Mouse (Mus musculus): ENCODE results near the gene Daglb. TPM values are rescaled to one million over a fixed set of nuclear protein-coding genes. Genes with fewer than 3 reads are reported as not detected.

Gene Daglb
- polyA plus RNA-seq, 1 experiment from 2014 or later: 8.1 TPM

- H3K27ac ChIP-seq: no peak overlapping the region
- H3K9ac ChIP-seq: no peak overlapping the region
- WGBS: 64% methylated on average over 3 of the region's 3 CpGs
- no peaks in the 10 kb centered on the region for H3K27me3 ChIP-seq
- H3K4me1 ChIP-seq: 0 out of 2 replicates have a peak, but pooled peaks cover 14% of the 10 kb centered on the region
- H3K36me3 ChIP-seq: peaks cover 39% of the 10 kb centered on the region
- H3K4me2 ChIP-seq: no peak overlapping the region
- no peak overlapping the region for H3K4me3 ChIP-seq
- no peak for ATAC-seq (ENCODE audit: borderline replicate concordance, extremely low read depth, low FRiP score, low TSS enrichment)
- no peaks in the 10 kb centered on the region for H3K9me3 ChIP-seq
Measured at GRCm38 (mm10) chr5:143504453-143504852, 40.1 kb downstream of the Daglb start.

GRCm38 (mm10) chr5:143505056-143505455 lies 40.7 kb downstream of the Daglb start:
- Histone ChIP-seq H3K27ac (no peak overlapping the region), H3K4me3 (no peak overlapping the region), H3K27me3 (no peaks in the 10 kb centered on the region), H3K4me2 (no peak overlapping the region), H3K9ac (no peak overlapping the region), H3K4me1 (0 out of 2 replicates have a peak, but pooled peaks cover 19% of the 10 kb centered on the region), H3K9me3 (no peaks in the 10 kb centered on the region), H3K36me3 (peaks cover 43% of the 10 kb centered on the region)
- WGBS: 82% methylated on average over 8 of the region's 8 CpGs
- ATAC-seq (ENCODE audit: borderline replicate concordance, extremely low read depth, low FRiP score, low TSS enrichment): no peak

DNA sequence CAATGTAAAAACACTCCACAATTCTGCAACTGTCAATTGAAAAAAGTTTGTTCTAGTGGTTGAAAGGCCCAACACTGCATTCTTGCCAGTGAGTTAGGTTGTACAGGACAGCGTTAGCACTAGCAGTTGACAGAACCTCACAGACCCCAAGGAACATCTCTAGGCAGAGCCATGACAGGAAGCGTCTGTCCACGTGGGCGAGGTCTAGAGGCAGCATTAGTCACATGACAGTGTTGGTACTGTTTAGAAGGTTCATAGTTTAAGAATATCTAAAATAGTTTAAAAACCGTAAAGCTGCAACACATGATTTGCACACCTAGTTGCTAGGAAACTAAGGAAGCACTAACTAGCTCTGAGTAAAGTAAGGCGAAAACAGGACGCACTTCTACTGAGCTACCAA lies 41.2 kb downstream of the Daglb start:
- no peaks in the 10 kb centered on the region for H3K27me3 ChIP-seq
- 0 out of 2 replicates have a peak, but pooled peaks cover 23% of the 10 kb centered on the region for H3K4me1 ChIP-seq
- H3K9me3 ChIP-seq: no peaks in the 10 kb centered on the region
- ATAC-seq (ENCODE audit: borderline replicate concordance, extremely low read depth, low FRiP score, low TSS enrichment): no peak
- H3K36me3 ChIP-seq: peaks cover 43% of the 10 kb centered on the region
- 77% methylated on average over 7 of the region's 7 CpGs for WGBS
- H3K27ac ChIP-seq: no peak overlapping the region
- no peak overlapping the region for H3K4me3 ChIP-seq
- H3K4me2 ChIP-seq: no peak overlapping the region
- no peak overlapping the region for H3K9ac ChIP-seq

DNA sequence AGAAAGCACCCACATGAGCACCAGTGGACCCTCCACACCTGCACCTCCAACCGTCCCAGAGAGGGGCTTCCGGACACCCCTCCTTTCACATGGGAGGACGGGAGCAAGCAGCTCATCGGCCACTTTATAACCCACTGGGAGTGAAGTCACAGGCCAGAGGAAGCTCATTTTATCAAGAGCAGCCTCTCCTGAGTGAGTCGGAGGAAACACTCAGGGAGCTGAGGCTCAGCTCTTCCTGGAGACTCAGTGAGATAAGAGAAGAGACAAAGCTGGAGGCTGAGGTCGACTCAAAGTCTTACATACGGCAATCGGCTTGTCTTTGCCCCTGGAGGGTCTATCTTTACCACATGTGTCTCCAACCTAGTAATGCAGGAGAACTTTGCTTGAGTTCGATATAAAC lies 44.9 kb downstream of the Daglb start:
- Histone ChIP-seq H3K36me3 (peaks cover 60% of the 10 kb centered on the region), H3K4me1 (0 out of 2 replicates have a peak, but pooled peaks cover 23% of the 10 kb centered on the region), H3K9ac (no peak overlapping the region), H3K9me3 (no peaks in the 10 kb centered on the region), H3K4me2 (no peak overlapping the region), H3K4me3 (no peak overlapping the region), H3K27ac (no peak overlapping the region), H3K27me3 (no peaks in the 10 kb centered on the region)
- WGBS: 55% methylated on average over 9 of the region's 9 CpGs
- ATAC-seq (ENCODE audit: borderline replicate concordance, extremely low read depth, low FRiP score, low TSS enrichment): no peak

DNA sequence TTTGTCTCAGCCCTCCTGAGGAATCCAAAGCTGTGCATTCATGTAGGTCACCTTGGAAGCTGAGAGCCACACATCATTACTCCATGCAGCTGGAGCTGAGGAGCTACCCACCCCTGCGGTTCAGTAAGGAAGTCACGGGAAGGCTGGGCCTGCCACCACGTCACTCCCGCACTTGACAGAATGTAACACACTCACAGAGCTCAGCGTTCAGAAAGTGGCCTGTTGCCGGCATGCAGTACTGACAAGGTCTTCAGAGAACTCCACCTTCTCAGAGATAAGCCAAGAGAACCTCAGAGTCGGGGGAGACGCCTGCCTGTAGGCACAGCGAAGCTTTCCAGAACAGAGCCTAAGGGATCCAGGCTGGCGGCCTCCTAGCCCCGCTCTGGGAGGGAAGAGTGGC lies 45.4 kb downstream of the Daglb start:
- Histone ChIP-seq H3K4me1 (0 out of 2 replicates have a peak, but pooled peaks cover 23% of the 10 kb centered on the region), H3K27ac (no peak overlapping the region), H3K9me3 (no peaks in the 10 kb centered on the region), H3K36me3 (peaks cover 60% of the 10 kb centered on the region), H3K27me3 (no peaks in the 10 kb centered on the region), H3K4me3 (no peak overlapping the region), H3K9ac (no peak overlapping the region), H3K4me2 (no peak overlapping the region)
- 0 out of 2 replicates have a peak, but pooled peaks have one; percentile 28 for ATAC-seq (ENCODE audit: borderline replicate concordance, extremely low read depth, low FRiP score, low TSS enrichment)
- 43% methylated on average over 11 of the region's 11 CpGs for WGBS

DNA sequence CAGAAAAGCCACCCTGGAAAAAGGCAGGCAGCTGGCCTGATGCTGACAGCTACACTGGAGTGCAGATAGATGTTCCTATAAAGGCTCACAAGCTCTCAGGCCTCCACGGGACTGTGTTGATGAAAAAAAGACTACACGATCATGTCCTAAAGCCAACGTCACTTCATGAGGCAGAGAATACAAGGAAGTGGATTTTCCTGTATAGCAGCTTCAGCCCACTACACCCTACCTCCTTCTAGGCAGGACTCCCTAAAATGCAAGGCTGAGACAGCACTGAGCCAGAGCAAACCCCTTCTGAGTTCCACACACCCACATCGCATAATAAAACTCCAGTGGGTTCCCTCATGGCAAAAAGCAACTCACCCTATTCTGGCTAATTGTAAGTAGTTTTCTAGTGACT lies 47.2 kb downstream of the Daglb start:
- H3K4me3 ChIP-seq: no peak overlapping the region
- H3K9ac ChIP-seq: no peak overlapping the region
- ATAC-seq (ENCODE audit: borderline replicate concordance, extremely low read depth, low FRiP score, low TSS enrichment): no peak
- H3K36me3 ChIP-seq: peaks cover 64% of the 10 kb centered on the region
- 56% methylated on average over 4 of the region's 4 CpGs for WGBS
- no peak overlapping the region for H3K4me2 ChIP-seq
- no peak overlapping the region for H3K27ac ChIP-seq
- H3K4me1 ChIP-seq: 0 out of 2 replicates have a peak, but pooled peaks cover 23% of the 10 kb centered on the region
- no peaks in the 10 kb centered on the region for H3K27me3 ChIP-seq
- no peaks in the 10 kb centered on the region for H3K9me3 ChIP-seq

- Histone ChIP-seq H3K27ac (no peak overlapping the region), H3K9ac (no peak overlapping the region), H3K9me3 (no peaks in the 10 kb centered on the region), H3K27me3 (no peaks in the 10 kb centered on the region), H3K4me3 (no peak overlapping the region), H3K4me2 (no peak overlapping the region), H3K4me1 (peaks cover 27% of the 10 kb centered on the region; the same call in 1 of the 2 replicates), H3K36me3 (peaks cover 65% of the 10 kb centered on the region)
- 87% methylated on average over 4 of the region's 4 CpGs for WGBS
- ATAC-seq (ENCODE audit: borderline replicate concordance, extremely low read depth, low FRiP score, low TSS enrichment): no peak
Measured at GRCm38 (mm10) chr5:143512305-143512704, 47.9 kb downstream of the Daglb start.

DNA sequence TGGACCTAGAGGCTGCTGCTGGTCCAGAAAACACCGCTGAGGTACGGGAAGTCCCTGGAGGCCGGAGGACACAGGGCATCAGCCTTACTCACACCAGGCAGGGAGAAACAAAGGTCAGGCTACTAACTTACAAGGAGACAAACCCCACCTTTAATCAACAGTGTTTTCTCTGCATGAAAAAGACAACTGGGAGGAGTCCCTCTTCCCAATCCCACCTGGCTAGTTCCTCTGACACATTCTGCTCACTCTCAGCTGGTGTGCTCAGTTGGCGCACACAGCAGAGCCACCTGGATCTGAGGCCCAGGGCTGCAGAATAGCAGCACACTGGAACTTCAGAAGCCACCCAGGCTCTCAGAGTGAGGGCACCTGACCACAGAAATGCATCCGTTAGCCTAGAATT lies 50.5 kb downstream of the Daglb start:
- Histone ChIP-seq H3K4me2 (no peak overlapping the region), H3K36me3 (peaks cover 58% of the 10 kb centered on the region), H3K27me3 (no peaks in the 10 kb centered on the region), H3K27ac (no peak overlapping the region), H3K9me3 (no peaks in the 10 kb centered on the region), H3K4me1 (peaks cover 29% of the 10 kb centered on the region), H3K9ac (no peak overlapping the region), H3K4me3 (no peak overlapping the region)
- 87% methylated on average over 5 of the region's 5 CpGs for WGBS
- no peak for ATAC-seq (ENCODE audit: borderline replicate concordance, extremely low read depth, low FRiP score, low TSS enrichment)

- Histone ChIP-seq H3K4me3 (no peak overlapping the region), H3K4me2 (no peak overlapping the region), H3K4me1 (peaks cover 33% of the 10 kb centered on the region), H3K27ac (no peak overlapping the region), H3K9me3 (no peaks in the 10 kb centered on the region), H3K36me3 (peaks cover 49% of the 10 kb centered on the region), H3K9ac (no peak overlapping the region), H3K27me3 (no peaks in the 10 kb centered on the region)
- ATAC-seq (ENCODE audit: borderline replicate concordance, extremely low read depth, low FRiP score, low TSS enrichment): no peak
- WGBS: 83% methylated on average over 11 of the region's 11 CpGs
Measured at GRCm38 (mm10) chr5:143517005-143517404, 52.6 kb downstream of the Daglb start.

DNA sequence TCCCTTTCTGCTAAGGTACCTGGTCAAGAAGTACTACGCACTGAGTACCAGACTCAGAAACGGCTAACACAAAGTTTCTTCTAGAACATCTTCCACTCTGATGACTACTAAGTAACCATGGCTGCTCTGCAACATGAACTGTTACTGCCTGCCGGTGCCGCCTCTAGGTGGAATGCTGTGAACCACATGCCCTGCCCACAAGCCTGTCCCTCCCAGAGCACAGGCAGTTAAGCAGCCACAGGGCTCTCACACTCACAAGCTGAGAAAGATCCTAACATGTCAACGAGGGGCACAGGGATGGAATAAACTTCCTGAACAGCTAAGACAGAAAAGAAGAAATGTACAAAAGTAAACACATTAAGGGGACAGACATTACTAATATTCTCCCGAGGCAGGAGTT lies 53.1 kb downstream of the Daglb start:
- Histone ChIP-seq H3K9ac (no peak overlapping the region), H3K27ac (no peak overlapping the region), H3K36me3 (peaks cover 48% of the 10 kb centered on the region), H3K4me1 (peaks cover 33% of the 10 kb centered on the region), H3K27me3 (no peaks in the 10 kb centered on the region), H3K4me3 (no peak overlapping the region), H3K4me2 (no peak overlapping the region), H3K9me3 (no peaks in the 10 kb centered on the region)
- WGBS: 60% methylated on average over 6 of the region's 6 CpGs
- no peak for ATAC-seq (ENCODE audit: borderline replicate concordance, extremely low read depth, low FRiP score, low TSS enrichment)

DNA sequence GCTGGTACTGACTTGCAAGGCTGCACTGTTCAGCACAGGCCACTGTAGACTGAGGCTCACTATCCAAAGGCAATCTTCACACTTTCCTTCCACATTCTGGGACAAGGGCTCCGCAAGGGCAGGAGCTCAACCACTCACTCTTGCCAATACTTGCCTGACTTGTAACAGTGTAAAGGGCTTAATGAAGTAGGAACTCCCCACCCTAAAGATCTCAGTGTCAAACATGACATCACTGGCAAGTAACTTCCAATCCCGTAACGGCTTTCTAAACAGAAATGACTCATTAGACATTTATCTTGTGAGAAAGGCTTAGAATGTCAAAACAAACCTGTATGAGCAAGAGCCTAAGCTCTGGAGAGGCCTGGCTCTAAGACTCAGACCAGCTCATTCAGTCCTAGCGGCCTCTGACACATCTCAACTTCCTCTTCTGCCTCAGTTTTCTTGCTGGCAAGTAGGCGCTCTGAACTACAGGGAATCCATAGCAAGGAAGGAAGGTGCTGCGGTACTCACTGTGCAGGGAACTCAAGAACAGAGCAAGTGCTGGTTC lies 53.7 kb downstream of the Daglb start:
- Histone ChIP-seq H3K27ac (no peak overlapping the region), H3K9me3 (no peaks in the 10 kb centered on the region), H3K36me3 (peaks cover 44% of the 10 kb centered on the region), H3K4me3 (no peak overlapping the region), H3K9ac (no peak overlapping the region), H3K4me2 (no peak overlapping the region), H3K4me1 (peaks cover 33% of the 10 kb centered on the region), H3K27me3 (no peaks in the 10 kb centered on the region)
- WGBS: 42% methylated on average over 6 of the region's 6 CpGs
- no peak for ATAC-seq (ENCODE audit: borderline replicate concordance, extremely low read depth, low FRiP score, low TSS enrichment)

DNA sequence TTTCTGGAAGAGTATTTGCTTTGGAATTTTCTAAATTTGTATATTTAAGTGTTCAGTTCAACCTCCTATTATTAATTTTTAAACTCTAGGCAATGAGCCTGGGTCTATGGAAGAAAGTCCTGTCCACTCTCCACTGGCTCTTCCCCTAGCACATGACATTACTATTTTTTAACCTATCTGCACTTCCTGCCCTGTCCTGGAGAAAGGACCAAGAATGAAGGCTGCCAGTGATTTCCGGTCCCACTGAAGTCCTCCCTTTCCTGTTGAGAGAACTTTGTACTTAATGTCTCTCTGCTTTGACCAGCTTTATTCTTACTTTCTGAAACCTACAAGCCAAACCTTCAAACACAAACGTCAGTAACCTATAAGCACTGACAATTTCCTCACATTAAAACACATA lies 56.0 kb downstream of the Daglb start:
- Histone ChIP-seq H3K9ac (no peak overlapping the region), H3K4me2 (peak overlapping the region; percentile 17; the same call in 1 of the 2 replicates)
- 59% methylated on average over 2 of the region's 2 CpGs for WGBS

GRCm38 (mm10) chr5:143522882-143523281 lies 58.5 kb downstream of the Daglb start:
- Histone ChIP-seq H3K4me1 (peaks cover 52% of the 10 kb centered on the region), H3K27me3 (no peaks in the 10 kb centered on the region), H3K4me3 (no peak overlapping the region), H3K9me3 (no peaks in the 10 kb centered on the region), H3K27ac (no peak overlapping the region), H3K36me3 (no peaks in the 10 kb centered on the region), H3K9ac (no peak overlapping the region), H3K4me2 (no peak overlapping the region)
- 73% methylated on average over 3 of the region's 3 CpGs for WGBS
- ATAC-seq (ENCODE audit: borderline replicate concordance, extremely low read depth, low FRiP score, low TSS enrichment): no peak

More for the DNA sequence above, 56.0 kb downstream of the Daglb start:
- Histone ChIP-seq H3K4me3 (no peak overlapping the region), H3K9me3 (no peaks in the 10 kb centered on the region), H3K4me1 (peaks cover 50% of the 10 kb centered on the region), H3K36me3 (peaks cover 21% of the 10 kb centered on the region), H3K27me3 (no peaks in the 10 kb centered on the region), H3K27ac (no peak overlapping the region)
- ATAC-seq (ENCODE audit: borderline replicate concordance, extremely low read depth, low FRiP score, low TSS enrichment): no peak
